In the genomic region with DNA sequence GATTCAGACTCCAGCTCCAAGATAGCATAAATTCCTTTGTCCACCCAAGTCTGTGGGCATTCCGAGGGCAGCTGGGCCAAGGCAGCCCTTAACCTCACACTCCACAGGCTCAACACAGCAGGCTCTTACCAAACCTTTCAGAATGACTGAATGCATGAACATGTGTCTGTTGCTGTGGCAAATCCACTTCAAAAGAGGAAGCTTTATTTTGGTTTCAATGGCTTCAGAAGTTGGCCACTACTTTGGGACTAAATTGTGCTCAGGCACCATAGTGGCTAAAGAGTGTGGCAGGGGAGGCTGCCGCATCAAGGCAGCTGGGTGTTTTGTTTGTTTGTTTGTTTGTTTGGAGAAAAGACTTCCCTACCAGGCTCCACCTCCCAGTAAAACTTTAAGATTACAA, we compare ENCODE assay signal across 12 mouse cellular contexts. TPM values are rescaled to one million over a fixed set of nuclear protein-coding genes. Genes with fewer than 3 reads are reported as not detected.
"Had no signal": no experiment of that assay in that cellular context is flagged by ENCODE, and none has a peak within 500 bp of the region (broad histone marks: within the 10 kb centered on the region; RNA-seq: fewer than 3 reads in every experiment).

No protein-coding gene starts in this region.

- DNase-seq: lung, adult 18-20 months; lung, embryonic 14.5 days; lung, postnatal 10 days; lung, postnatal 4 days; midbrain, embryonic 14.5 days; right cerebral cortex, postnatal 14 days; thymus, adult 18-20 months; thymus, postnatal 14 days; thymus, postnatal 36 days had no signal

- H3K27me3 ChIP-seq: midbrain, embryonic 12.5 days; neural tube, embryonic 12.5 days had no signal

RNA-seq across cellular contexts. Expression of a gene that starts 42.0 kb away (rescaled TPM):
- total RNA-seq: monocyte, adult 5-6 weeks had no signal
